ENCODE assay signal across 8 mouse cellular contexts in the genomic region with DNA sequence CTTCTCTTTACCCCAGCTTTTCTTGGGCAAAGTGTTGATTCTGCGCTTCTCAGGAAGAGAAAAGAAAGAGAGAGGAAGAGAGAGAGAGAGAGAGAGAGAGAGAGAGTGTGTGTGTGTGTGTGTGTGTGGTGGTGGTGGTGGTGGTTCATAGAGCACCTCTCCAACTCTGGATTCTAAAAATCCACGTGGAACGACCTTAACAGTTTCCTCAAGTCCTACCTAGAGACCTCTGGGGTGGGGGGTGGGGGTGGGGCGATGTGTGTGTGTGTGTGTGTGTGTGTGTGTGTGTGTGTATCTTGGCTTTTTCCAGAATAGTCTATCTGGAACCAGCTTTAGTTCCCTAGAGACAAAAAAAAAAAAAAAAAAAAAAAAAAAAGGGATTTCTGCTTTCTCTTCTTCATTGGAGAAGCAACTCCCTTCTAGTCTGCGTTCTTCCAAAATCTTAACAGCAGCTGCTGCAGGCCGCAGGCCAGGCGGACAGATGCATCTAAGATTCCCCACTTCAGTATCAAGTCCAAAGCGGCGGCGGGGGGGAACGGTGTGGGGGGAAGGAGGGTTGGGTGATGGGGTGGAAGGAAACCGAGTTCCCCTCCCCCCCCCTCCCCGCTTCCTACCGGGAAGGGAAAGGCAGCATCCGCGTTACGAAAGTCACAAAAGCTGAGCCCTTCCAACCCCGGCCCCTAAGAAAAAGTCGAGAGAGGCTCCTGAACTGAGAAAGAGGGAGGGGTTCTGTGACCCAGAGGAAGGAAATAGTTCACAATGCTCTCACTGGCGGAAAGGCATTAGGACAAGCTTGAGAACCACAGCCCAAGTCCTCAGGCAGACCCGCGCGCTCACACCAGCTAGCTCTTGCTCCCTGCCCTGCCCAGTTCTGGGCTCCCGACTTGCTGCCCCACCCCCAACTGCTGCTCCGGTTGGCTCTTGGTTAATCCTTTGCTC. TPM values are rescaled to one million over a fixed set of nuclear protein-coding genes. Genes with fewer than 3 reads are reported as not detected.
DNase-seq lines count a peak whose midpoint lies in the region; ATAC-seq lines count a peak whose summit lies in the region.
"Had no signal": no experiment of that assay in that cellular context is flagged by ENCODE, and none has a peak within 500 bp of the region (broad histone marks: within the 10 kb centered on the region; RNA-seq: fewer than 3 reads in every experiment).

No protein-coding gene starts in this region.

- H3K27me3 ChIP-seq in hindbrain, embryonic 12.5 days, result no peaks in the 10 kb centered on the region
- H3K27me3 ChIP-seq in limb, embryonic 13.5 days, result no peaks in the 10 kb centered on the region
- peaks cover 9% of the 10 kb centered on the region; the same call in 1 of the 2 replicates for H3K27me3 ChIP-seq in midbrain, embryonic 15.5 days (replicated peaks)

- H3K4me2 ChIP-seq in hindbrain, embryonic 12.5 days (replicated peaks), result peak overlapping the region; percentile 99
- peak overlapping the region; percentile 85 for H3K4me2 ChIP-seq in limb, embryonic 13.5 days (replicated peaks)
- peak overlapping the region; percentile 90 for H3K4me2 ChIP-seq in midbrain, embryonic 15.5 days

- peak; percentile 91 for DNase-seq in NIH3T3 (ENCODE audit: low read depth)
- peak; percentile 28 to 39 for DNase-seq in cerebellum, adult 18-20 months
- peak; percentile 80 for DNase-seq in gastrocnemius, adult 18-20 months (ENCODE audit: low spot score)
- peak; percentile 57 for DNase-seq in urinary bladder, adult 2 months (ENCODE audit: low spot score)

- ATAC-seq in hindbrain, embryonic 12.5 days (ENCODE audit: low FRiP score), result 0 out of 2 replicates have a peak, but pooled peaks have one; percentile 2
- 0 out of 2 replicates have a peak, but pooled peaks have one; percentile 7 for ATAC-seq in limb, embryonic 13.5 days (ENCODE audit: low FRiP score, low read depth)
- no peak for ATAC-seq in midbrain, embryonic 15.5 days (replicated peaks)

- no peaks in the 10 kb centered on the region for H3K9me3 ChIP-seq in hindbrain, embryonic 12.5 days (replicated peaks)
- H3K9me3 ChIP-seq in limb, embryonic 13.5 days, result no peaks in the 10 kb centered on the region
- H3K9me3 ChIP-seq in midbrain, embryonic 15.5 days, result no peaks in the 10 kb centered on the region

- H3K27ac ChIP-seq in hindbrain, embryonic 12.5 days, result peak overlapping the region; percentile 77
- H3K27ac ChIP-seq in limb, embryonic 13.5 days, result peak overlapping the region; percentile 95
- H3K27ac ChIP-seq in midbrain, embryonic 15.5 days, result peak overlapping the region; percentile 64

- WGBS in hindbrain, embryonic 12.5 days, result 1% methylated on average over 24 of the region's 25 CpGs
- 2% methylated on average over 25 of the region's 25 CpGs for WGBS in limb, embryonic 13.5 days
- WGBS in midbrain, embryonic 15.5 days, result 1% methylated on average over 25 of the region's 25 CpGs

- peak overlapping the region; percentile 62 for H3K4me3 ChIP-seq in hindbrain, embryonic 12.5 days
- peak overlapping the region; percentile 83 for H3K4me3 ChIP-seq in limb, embryonic 13.5 days
- H3K4me3 ChIP-seq in midbrain, embryonic 15.5 days, result peak overlapping the region; percentile 58

- H3K36me3 ChIP-seq in hindbrain, embryonic 12.5 days, result no peaks in the 10 kb centered on the region
- H3K36me3 ChIP-seq in limb, embryonic 13.5 days, result peaks cover 13% of the 10 kb centered on the region
- H3K36me3 ChIP-seq in midbrain, embryonic 15.5 days (replicated peaks), result no peaks in the 10 kb centered on the region

- H3K9ac ChIP-seq in hindbrain, embryonic 12.5 days, result peak overlapping the region; percentile 70
- H3K9ac ChIP-seq in limb, embryonic 13.5 days, result peak overlapping the region; percentile 94
- H3K9ac ChIP-seq in midbrain, embryonic 15.5 days, result peak overlapping the region; percentile 30

- peaks cover 14% of the 10 kb centered on the region for H3K4me1 ChIP-seq in hindbrain, embryonic 12.5 days
- H3K4me1 ChIP-seq in limb, embryonic 13.5 days, result peaks cover 33% of the 10 kb centered on the region
- peaks cover 26% of the 10 kb centered on the region for H3K4me1 ChIP-seq in midbrain, embryonic 15.5 days

RNA-seq across cellular contexts. Expression of a gene that starts 1.0 kb away (rescaled TPM):
- total RNA-seq in gastrocnemius, adult 18-20 months (2021), result 10 to 100 TPM in 1 of 2 experiments, 1 to 10 TPM in 1; 8.0 to 39.9 TPM
- polyA plus RNA-seq in hindbrain, embryonic 12.5 days (2016; fragmentation: Nextera tagmentation; extraction: Ambion mirVana), result 22.8 and 26.7 TPM in 2 replicates
- 53.6 TPM in 2 replicates for polyA plus RNA-seq in limb, embryonic 13.5 days (2015; fragmentation: Nextera tagmentation; extraction: Ambion mirVana)
- 6.5 and 6.6 TPM in 2 replicates for polyA plus RNA-seq in midbrain, embryonic 15.5 days (2015; fragmentation: Nextera tagmentation; extraction: Ambion mirVana)
- polyA plus RNA-seq in urinary bladder, adult 2 months (2012; rRNA removed), result 28.3 and 32.1 TPM in 2 replicates
- polyA plus RNA-seq: erythroblast, embryonic 14.5 days had no signal

Comparison
In these comparisons a context has a peak if more than half of its experiments do, and no peak if none do; other contexts are left out.
1. DNase-seq: peak in every context shown above with its lines; median percentile 91 in NIH3T3; 80 in gastrocnemius, adult 18-20 months; 57 in urinary bladder, adult 2 months; 34 in cerebellum, adult 18-20 months.
2. H3K9ac ChIP-seq: peak in every context shown above with its lines; median percentile 94 in limb, embryonic 13.5 days; 70 in hindbrain, embryonic 12.5 days; 30 in midbrain, embryonic 15.5 days.